Mouse (Mus musculus) limb, embryonic 14.5 days (tissue): Measurements from ENCODE around the gene Sec14l3. TPM values are rescaled to one million over a fixed set of nuclear protein-coding genes. Genes with fewer than 3 reads are reported as not detected.
"Not testable (repeated sequence)": the region's sequence is repeated elsewhere in the genome, so short reads cannot be mapped to it uniquely, and the experiment has no call there.

Source experiments
- ATAC-seq: fragments of 200-750 bp; cut with Nextera tagmentation; 2 replicates; pipeline ENCODE4 v1.8.0; 2017; ENCODE audit warnings: low read depth, moderate number of reproducible peaks, moderate TSS enrichment; ENCODE audit not compliant: low FRiP score
- DNase-seq: peaks from one replicate; pipeline ENCODE4 v3.0.0-alpha.2; 2015; ENCODE audit warnings: low spot score
- H3K27ac ChIP-seq: fragments of 300-500 bp; sonication (generic); replicated peaks from 2 replicates; pipeline ENCODE4 v1.5.1; 2014; ENCODE audit warnings: low read depth, mild to moderate bottlenecking, low read length, moderate library complexity, mixed read lengths
- H3K27me3 ChIP-seq: fragments of 300-500 bp; sonication (generic); 2 replicates; pipeline ENCODE4 v1.6.1; 2014; ENCODE audit warnings: low read length, mixed read lengths; ENCODE audit not compliant: control insufficient read depth, insufficient read depth
- H3K36me3 ChIP-seq: fragments of 300-500 bp; sonication (generic); 2 replicates; pipeline ENCODE4 v1.6.1; 2014; ENCODE audit warnings: mild to moderate bottlenecking, low read length, moderate library complexity, mixed read lengths; ENCODE audit not compliant: control insufficient read depth, insufficient read depth
- H3K4me1 ChIP-seq: fragments of 300-500 bp; sonication (generic); 2 replicates; pipeline ENCODE4 v1.6.1; 2014; ENCODE audit warnings: antibody characterized with exemption, low read length, mixed read lengths; ENCODE audit not compliant: control insufficient read depth, insufficient read depth
- H3K4me2 ChIP-seq: fragments of 300-500 bp; sonication (generic); replicated peaks from 2 replicates; pipeline ENCODE4 v1.6.1; 2014; ENCODE audit warnings: low read depth, mild to moderate bottlenecking, low read length, moderate library complexity; ENCODE audit not compliant: severe bottlenecking
- H3K4me3 ChIP-seq: fragments of 300-500 bp; sonication (generic); replicated peaks from 2 replicates; pipeline ENCODE4 v1.5.1; 2014; ENCODE audit warnings: low read length
- H3K9ac ChIP-seq: fragments of 300-500 bp; sonication (generic); 2 replicates; pipeline ENCODE4 v1.6.1; 2014; ENCODE audit warnings: mild to moderate bottlenecking, low read depth, low read length, moderate library complexity; ENCODE audit not compliant: severe bottlenecking
- H3K9me3 ChIP-seq: fragments of 300-500 bp; sonication (generic); 2 replicates; pipeline ENCODE4 v1.6.1; 2016; ENCODE audit warnings: low read length; ENCODE audit not compliant: control insufficient read depth
- POLR2A ChIP-seq: fragments of 200-500 bp; IDR thresholded peaks from 2 replicates; pipeline ENCODE4 v1.8.0; 2012; ENCODE audit warnings: inconsistent platforms, mild to moderate bottlenecking, moderate library complexity, borderline replicate concordance; ENCODE audit not compliant: insufficient read depth, insufficient read length; ENCODE audit errors: extremely low read depth
- WGBS: fragments of 180-500 bp; shearing (Covaris S2); extraction: QIAGEN DNeasy Blood & Tissue Kit; methylation state at CpG from one replicate; pipeline ENCODE4 v1.1.7; 2014; 5-methylcytosine and 5-hydroxymethylcytosine counted together
- polyA plus RNA-seq, 2 experiments: library from polyadenylated mRNA; depleted of rRNA in 1 of 2; stranded (reverse) in 1 of 2; unstranded in 1 of 2; fragments of >200 nt; fragmentation: Nextera tagmentation in 1 of 2; extraction: Ambion mirVana in 1 of 2; gene quantifications; 2 replicates each; pipeline versions ENCODE4 v1.2.1 to v1.2.3; 2012 to 2014

The Sec14l3 gene
- polyA plus RNA-seq (2012; rRNA removed) (not detected in 2 replicates), polyA plus RNA-seq (2014; fragmentation: Nextera tagmentation; extraction: Ambion mirVana) (not detected in 2 replicates)

GRCm38 (mm10) chr11:4064627-4065122 is at the start of gene Sec14l3:
TSS of gene Sec14l3 (plus strand) at chr11:4064841.
- Histone ChIP-seq H3K4me3 (no peak within 1 kb of the TSS), H3K9ac (no peak within 1 kb of the TSS), H3K36me3 (no peaks in the 10 kb centered on the region), H3K4me2 (no peak within 1 kb of the TSS), H3K9me3 (no peaks in the 10 kb centered on the region), H3K27me3 (no peaks in the 10 kb centered on the region), H3K4me1 (no peaks in the 10 kb centered on the region), H3K27ac (no peak within 1 kb of the TSS)
- no peak for TF ChIP-seq POLR2A
- WGBS: 50% methylated on average over 5 of the region's 5 CpGs
- no peak for ATAC-seq
- no peak for DNase-seq

GRCm38 (mm10) chr11:4015796-4016195 is 48.8 kb upstream of the Sec14l3 start:
- not testable (repeated sequence) for ATAC-seq, H3K4me2 ChIP-seq, H3K9ac ChIP-seq, H3K27me3 ChIP-seq, H3K27ac ChIP-seq, H3K4me1 ChIP-seq, H3K36me3 ChIP-seq, H3K4me3 ChIP-seq, H3K9me3 ChIP-seq, DNase-seq
- WGBS: 92% methylated on average over 14 of the region's 14 CpGs

GRCm38 (mm10) chr11:4022111-4022510 is 42.5 kb upstream of the Sec14l3 start:
- not testable (repeated sequence) for H3K36me3 ChIP-seq, H3K4me1 ChIP-seq, H3K27ac ChIP-seq, H3K9ac ChIP-seq, H3K9me3 ChIP-seq, DNase-seq, H3K4me2 ChIP-seq, ATAC-seq, H3K27me3 ChIP-seq, H3K4me3 ChIP-seq
- WGBS: 91% methylated on average over 13 of the region's 13 CpGs

GRCm38 (mm10) chr11:4023321-4023720 is 41.3 kb upstream of the Sec14l3 start:
- no peaks in the 10 kb centered on the region for H3K36me3 ChIP-seq
- H3K9me3 ChIP-seq: no peaks in the 10 kb centered on the region
- H3K27ac ChIP-seq: no peak overlapping the region
- TF ChIP-seq POLR2A: no peak
- no peak overlapping the region for H3K4me3 ChIP-seq
- H3K4me1 ChIP-seq: no peaks in the 10 kb centered on the region
- H3K4me2 ChIP-seq: no peak overlapping the region
- no peak overlapping the region for H3K9ac ChIP-seq
- no peaks in the 10 kb centered on the region for H3K27me3 ChIP-seq
- DNase-seq (no peak), ATAC-seq (no peak)
- WGBS: 85% methylated on average over 2 of the region's 2 CpGs

GRCm38 (mm10) chr11:4027066-4027465 is 37.6 kb upstream of the Sec14l3 start:
- H3K4me2 ChIP-seq: no peak overlapping the region
- H3K36me3 ChIP-seq: no peaks in the 10 kb centered on the region
- H3K9me3 ChIP-seq: no peaks in the 10 kb centered on the region
- no peak overlapping the region for H3K4me3 ChIP-seq
- WGBS: 60% methylated on average over 8 of the region's 8 CpGs
- no peaks in the 10 kb centered on the region for H3K27me3 ChIP-seq
- H3K9ac ChIP-seq: no peak overlapping the region
- no peak for DNase-seq
- no peak for ATAC-seq
- no peak for TF ChIP-seq POLR2A
- H3K27ac ChIP-seq: no peak overlapping the region
- no peaks in the 10 kb centered on the region for H3K4me1 ChIP-seq
